23 mouse cellular contexts compared by ENCODE assay signal in genomic region chr8:126035046-126035445, GRCm38 (mm10). TPM values are rescaled to one million over a fixed set of nuclear protein-coding genes. Genes with fewer than 3 reads are reported as not detected.
A peak's percentile ranks its signal among the peaks of the same experiment; 100 is the strongest.
DNase-seq lines count a peak whose midpoint lies in the region; ATAC-seq and TF ChIP-seq lines count a peak whose summit lies in the region.
"Had no signal": no experiment of that assay in that cellular context is flagged by ENCODE, and none has a peak within 500 bp of the region (broad histone marks: within the 10 kb centered on the region; RNA-seq: fewer than 3 reads in every experiment).

No protein-coding gene starts in this region.

- H3K4me1 ChIP-seq in forebrain, embryonic 15.5 days = peaks cover 5% of the 10 kb centered on the region; the same call in 1 of the 2 replicates
- no peaks in the 10 kb centered on the region for H3K4me1 ChIP-seq in forebrain, embryonic 12.5 days
- H3K4me1 ChIP-seq: embryonic facial prominence, embryonic 12.5 days; heart, embryonic 12.5 days; intestine, embryonic 15.5 days; stomach, embryonic 15.5 days had no signal

- no peak for TF ChIP-seq CTCF in layer of hippocampus, adult 2 months (conservative IDR thresholded peaks at IDR 0.05)

- peak overlapping the region; percentile 59 for H3K27ac ChIP-seq in forebrain, embryonic 15.5 days (replicated peaks)
- H3K27ac ChIP-seq in forebrain, embryonic 12.5 days = no peak overlapping the region
- H3K27ac ChIP-seq in layer of hippocampus, adult 2 months = peak overlapping the region; percentile 50; the same call in 1 of the 2 replicates
- H3K27ac ChIP-seq: embryonic facial prominence, embryonic 12.5 days; hindbrain, embryonic 14.5 days; intestine, embryonic 15.5 days; stomach, embryonic 15.5 days had no signal

- no peak overlapping the region for H3K4me2 ChIP-seq in forebrain, embryonic 15.5 days (replicated peaks)
- H3K4me2 ChIP-seq in forebrain, embryonic 12.5 days = no peak overlapping the region
- H3K4me2 ChIP-seq: embryonic facial prominence, embryonic 12.5 days; heart, embryonic 12.5 days; hindbrain, embryonic 14.5 days; intestine, embryonic 15.5 days; stomach, embryonic 15.5 days had no signal

- 57% methylated on average over 4 of the region's 4 CpGs for WGBS in forebrain, embryonic 15.5 days
- 89% methylated on average over 4 of the region's 4 CpGs for WGBS in forebrain, embryonic 12.5 days

- H3K9ac ChIP-seq in forebrain, embryonic 15.5 days (replicated peaks) = no peak overlapping the region
- H3K9ac ChIP-seq in forebrain, embryonic 12.5 days = no peak overlapping the region
- H3K9ac ChIP-seq: embryonic facial prominence, embryonic 12.5 days; heart, embryonic 12.5 days; hindbrain, embryonic 14.5 days; intestine, embryonic 15.5 days; stomach, embryonic 15.5 days had no signal

- DNase-seq in layer of hippocampus, adult 2 months (ENCODE audit: low spot score in 2 of 2) = no peak
- no peak for DNase-seq in layer of hippocampus, postnatal 25 days (ENCODE audit: extremely low spot score in 1 of 2, low spot score in 1 of 2)
- peak; percentile 94 for DNase-seq in cerebellum, adult 9-11 months
- no peak for DNase-seq in lung, postnatal 4 days
- no peak for DNase-seq in adrenal gland, adult (ENCODE audit: inconsistent age in 2 of 2, low spot score in 1 of 2)
- DNase-seq: adrenal gland, postnatal 14 days; gastrocnemius, postnatal 36 days; liver; lung, postnatal 10 days; midbrain, embryonic 14.5 days; right cerebral cortex, postnatal 14 days had no signal

- no peaks in the 10 kb centered on the region for H3K27me3 ChIP-seq in forebrain, embryonic 15.5 days
- H3K27me3 ChIP-seq in forebrain, embryonic 12.5 days = no peaks in the 10 kb centered on the region
- H3K27me3 ChIP-seq: embryonic facial prominence, embryonic 12.5 days; heart, embryonic 12.5 days; intestine, embryonic 15.5 days; stomach, embryonic 15.5 days had no signal

- ATAC-seq in forebrain, embryonic 15.5 days (replicated peaks) = no peak
- no peak for ATAC-seq in forebrain, embryonic 12.5 days (ENCODE audit: low FRiP score)
- ATAC-seq in cerebellum, adult (ENCODE audit: insufficient number of reproducible peaks, low FRiP score, low TSS enrichment) = peak; percentile 93
- ATAC-seq: activated CD4-positive, CD25-positive, alpha-beta regulatory T cell, adult 4 months; intestine, embryonic 15.5 days had no signal

- H3K9me3 ChIP-seq in forebrain, embryonic 15.5 days = no peaks in the 10 kb centered on the region
- no peaks in the 10 kb centered on the region for H3K9me3 ChIP-seq in forebrain, embryonic 12.5 days
- H3K9me3 ChIP-seq: embryonic facial prominence, embryonic 12.5 days; heart, embryonic 12.5 days; intestine, embryonic 15.5 days; stomach, embryonic 15.5 days had no signal

- peaks cover 4% of the 10 kb centered on the region; the same call in 1 of the 2 replicates for H3K36me3 ChIP-seq in forebrain, embryonic 15.5 days
- no peaks in the 10 kb centered on the region for H3K36me3 ChIP-seq in forebrain, embryonic 12.5 days (replicated peaks)
- H3K36me3 ChIP-seq: embryonic facial prominence, embryonic 12.5 days; G1E; heart, embryonic 12.5 days; intestine, embryonic 15.5 days; stomach, embryonic 15.5 days had no signal

- H3K4me3 ChIP-seq in forebrain, embryonic 15.5 days = no peak overlapping the region
- H3K4me3 ChIP-seq in forebrain, embryonic 12.5 days (replicated peaks) = no peak overlapping the region
- no peak overlapping the region for H3K4me3 ChIP-seq in layer of hippocampus, adult 2 months
- H3K4me3 ChIP-seq: embryonic facial prominence, embryonic 12.5 days; erythroblast, embryonic 14.5 days; heart, embryonic 12.5 days; intestine, embryonic 15.5 days; myocyte; stomach, embryonic 15.5 days had no signal

RNA-seq across cellular contexts. Expression of gene Kcnk1, which starts 40.1 kb away (rescaled TPM):
- 12.0 and 14.4 TPM in 2 replicates for polyA plus RNA-seq in forebrain, embryonic 15.5 days (2015; fragmentation: Nextera tagmentation; extraction: Ambion mirVana)
- 6.2 and 6.5 TPM in 2 replicates for polyA plus RNA-seq in forebrain, embryonic 12.5 days (2016; fragmentation: Nextera tagmentation; extraction: Ambion mirVana)
- 10 to 100 TPM; 73.4 to 77.5 TPM for total RNA-seq in layer of hippocampus, adult 2 months (2021)
- 10 to 100 TPM; 78.3 to 82.5 TPM for total RNA-seq in layer of hippocampus, postnatal 25 days (2021)
- polyA plus RNA-seq: activated CD4-positive, CD25-positive, alpha-beta regulatory T cell, adult 4 months; erythroblast, embryonic 14.5 days; G1E; myocyte had no signal
